Mouse (Mus musculus): Measurements from ENCODE around the gene Abl2.
"Not testable (repeated sequence)": the region's sequence is repeated elsewhere in the genome, so short reads cannot be mapped to it uniquely, and the experiment has no call there.

The Abl2 gene

DNA sequence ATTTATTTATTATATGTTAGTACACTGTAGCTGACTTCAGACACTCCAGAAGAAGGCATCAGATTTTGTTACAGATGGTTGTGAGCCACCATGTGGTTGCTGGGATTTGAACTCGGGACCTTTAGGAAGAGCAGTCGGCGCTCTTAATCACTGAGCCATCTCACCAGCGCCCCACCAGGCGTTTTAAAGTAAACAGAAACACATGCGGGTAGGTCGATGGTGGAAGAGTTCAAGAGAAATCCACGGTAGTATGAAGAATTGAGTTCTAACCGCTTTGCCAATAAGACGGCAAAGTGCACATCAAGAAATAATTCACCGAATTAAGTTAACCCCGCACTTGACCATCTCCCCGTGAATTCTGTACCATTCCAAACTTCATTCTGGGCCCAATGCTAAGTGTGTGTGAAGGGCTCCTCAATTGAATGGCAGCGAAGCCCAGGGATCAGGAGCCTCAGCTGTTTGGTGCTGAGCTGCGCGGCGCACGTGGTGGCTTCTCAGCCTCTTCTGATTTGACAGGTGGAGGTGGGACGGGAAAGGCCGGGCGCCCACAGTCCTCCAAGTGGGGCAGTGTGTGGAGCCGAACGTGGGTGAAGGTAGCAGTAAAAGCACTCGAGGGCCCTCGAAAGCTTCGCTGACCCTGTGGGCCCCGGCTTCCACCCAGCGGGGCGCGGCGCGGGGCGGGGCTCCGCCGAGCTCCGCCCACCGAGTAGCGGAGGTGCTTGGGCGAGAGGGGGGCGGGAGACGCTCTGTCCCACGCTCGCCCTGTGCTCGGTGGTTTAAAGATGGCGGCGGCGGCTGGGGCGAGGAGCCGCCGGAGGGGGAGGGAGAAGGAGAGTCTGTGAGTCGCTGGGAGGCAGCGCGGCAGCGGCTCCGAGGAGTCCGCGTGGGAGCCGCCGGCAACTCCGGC is at the start of gene Abl2:
Gene Abl2, plus strand, starts transcription at position 763 of the 907 bp plus-strand sequence.
- DNase-seq (ENCODE audit: low read depth, low spot score), result peak; percentile 74

DNA sequence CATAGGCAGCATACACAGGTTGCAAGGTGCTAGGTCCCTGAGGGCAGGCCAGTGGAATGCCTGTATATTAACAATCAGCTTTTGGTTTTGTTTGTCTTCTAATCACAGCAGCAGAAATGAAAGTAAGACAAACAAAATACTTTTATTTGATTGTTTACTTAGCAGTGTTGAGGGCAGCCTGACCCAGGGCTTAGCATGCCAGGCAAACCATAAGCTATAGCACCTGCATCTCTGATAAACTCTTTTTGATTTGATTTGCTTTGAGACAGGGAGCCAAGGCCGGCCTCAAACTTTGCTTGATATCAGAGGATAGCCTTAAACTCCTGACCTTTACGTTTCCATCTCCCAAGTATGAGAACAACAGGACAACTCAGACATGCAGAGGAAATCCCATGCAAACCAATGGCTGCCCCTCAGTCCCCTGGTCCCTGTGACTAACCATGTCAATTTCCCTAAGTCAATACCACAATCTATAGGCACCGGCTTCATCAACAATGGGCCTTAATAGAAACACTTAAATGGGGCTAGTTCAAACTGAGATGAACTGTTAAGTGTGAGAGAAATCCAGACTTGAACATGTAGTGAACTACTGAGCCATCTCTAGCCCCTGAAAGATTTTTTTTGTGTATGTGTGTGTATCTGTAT is 38.3 kb upstream of the Abl2 start:
- no peak for DNase-seq (ENCODE audit: low read depth, low spot score)

- no peak for DNase-seq (ENCODE audit: low read depth, low spot score)
Observed at GRCm38 (mm10) chr1:156521796-156522517, 36.6 kb upstream of the Abl2 start.

- not testable (repeated sequence) for DNase-seq (ENCODE audit: low read depth, low spot score)
Observed at GRCm38 (mm10) chr1:156523842-156524241, 34.7 kb upstream of the Abl2 start, which contains the start of gene Gm10031. TSS of gene Gm10031 (plus strand) at chr1:156524012.

DNA sequence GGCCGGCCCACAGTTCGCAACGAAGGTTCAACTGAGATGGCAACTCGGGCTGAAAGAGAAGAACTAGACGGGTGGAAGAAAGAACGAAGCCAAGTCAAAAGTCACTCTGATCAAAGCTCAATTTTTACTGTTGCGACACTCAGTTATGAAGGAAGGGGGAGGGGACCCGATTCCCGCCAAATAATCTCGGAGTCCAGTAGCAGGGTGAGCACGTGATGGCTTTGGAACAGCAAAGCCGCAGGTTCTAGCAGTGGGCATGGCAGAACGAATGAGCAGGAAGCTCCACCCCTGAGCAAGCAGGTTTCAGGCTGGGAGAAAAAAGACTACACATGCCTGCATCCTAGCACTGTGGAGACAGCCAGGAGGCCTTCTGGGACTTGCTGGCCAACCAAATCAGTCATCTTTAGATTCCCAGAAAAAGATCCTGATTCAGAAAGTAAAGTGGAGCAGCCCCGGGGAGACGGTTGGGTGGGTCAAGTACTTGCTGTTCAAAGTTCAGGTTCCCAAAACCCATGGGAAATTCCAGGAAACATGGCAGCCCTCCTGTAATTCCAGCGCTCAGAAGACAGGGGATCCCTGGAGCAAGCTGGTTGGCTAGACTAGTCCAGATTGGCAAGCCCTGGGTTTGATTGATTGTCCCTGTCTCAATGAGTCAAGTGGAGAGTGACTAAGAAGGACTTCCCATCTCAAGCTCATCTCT is 26.0 kb upstream of the Abl2 start:
- DNase-seq (ENCODE audit: low read depth, low spot score), result not testable (repeated sequence)

DNA sequence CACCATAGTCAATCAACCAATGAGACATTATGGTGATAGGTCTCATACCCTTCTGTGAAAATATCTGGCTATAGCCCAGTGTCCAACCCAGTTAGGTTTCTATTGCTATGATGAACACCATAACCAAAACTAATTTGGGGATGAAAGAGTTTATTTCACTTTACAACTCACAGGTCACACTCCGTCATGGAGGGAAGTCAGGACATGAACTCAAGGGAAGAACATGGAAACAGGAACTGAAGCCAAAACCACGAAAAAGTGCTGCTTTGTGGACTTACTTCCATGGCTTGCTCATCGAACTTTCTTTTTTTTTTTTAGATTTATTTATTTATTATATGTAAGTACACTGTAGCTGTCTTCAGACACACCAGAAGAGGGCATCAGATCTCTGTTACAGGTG is 25.1 kb upstream of the Abl2 start:
- DNase-seq (ENCODE audit: low read depth, low spot score), result no peak

GRCm38 (mm10) chr1:156533911-156534310 is 24.7 kb upstream of the Abl2 start:
- no peak for DNase-seq (ENCODE audit: low read depth, low spot score)

DNA sequence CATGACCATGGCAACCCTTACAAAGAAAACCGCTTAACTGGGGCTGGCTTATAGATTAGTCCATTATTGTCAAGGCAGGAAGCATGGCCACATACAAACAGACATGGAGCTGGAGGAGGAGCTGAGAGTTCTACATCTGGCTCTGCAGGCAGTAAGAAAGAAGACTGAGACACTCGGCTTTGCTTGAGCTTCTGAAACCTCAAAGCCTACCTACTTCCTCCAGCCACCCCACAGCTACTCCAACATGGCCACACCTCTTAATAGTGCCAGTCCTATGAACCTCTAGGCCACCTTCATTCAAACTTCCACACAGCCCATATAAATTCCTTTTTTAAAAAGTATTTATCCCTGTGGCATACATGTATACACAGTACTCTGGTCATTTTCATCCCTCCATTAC is 21.6 kb upstream of the Abl2 start:
- no peak for DNase-seq (ENCODE audit: low read depth, low spot score)

GRCm38 (mm10) chr1:156537701-156538100 is 20.9 kb upstream of the Abl2 start:
- no peak for DNase-seq (ENCODE audit: low read depth, low spot score)

DNA sequence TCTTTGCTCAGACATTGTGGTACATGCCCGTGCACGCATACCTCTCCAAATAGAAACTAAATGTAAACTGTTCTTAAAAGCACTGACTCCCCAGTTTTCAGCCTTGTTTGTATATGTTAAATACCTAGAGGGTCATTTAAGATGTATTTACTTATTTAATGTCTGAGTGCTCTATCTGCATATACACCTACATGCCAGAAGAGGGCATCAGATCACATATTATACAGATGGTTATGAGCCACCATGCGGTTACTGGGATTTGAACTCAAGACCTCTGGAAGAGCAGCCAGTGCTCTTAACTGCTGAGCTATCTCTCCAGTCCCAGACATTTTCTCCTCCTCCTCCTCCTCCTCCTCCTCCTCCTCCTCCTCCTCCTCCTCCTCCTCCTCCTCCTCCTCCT is 20.2 kb upstream of the Abl2 start:
- DNase-seq (ENCODE audit: low read depth, low spot score), result no peak

DNA sequence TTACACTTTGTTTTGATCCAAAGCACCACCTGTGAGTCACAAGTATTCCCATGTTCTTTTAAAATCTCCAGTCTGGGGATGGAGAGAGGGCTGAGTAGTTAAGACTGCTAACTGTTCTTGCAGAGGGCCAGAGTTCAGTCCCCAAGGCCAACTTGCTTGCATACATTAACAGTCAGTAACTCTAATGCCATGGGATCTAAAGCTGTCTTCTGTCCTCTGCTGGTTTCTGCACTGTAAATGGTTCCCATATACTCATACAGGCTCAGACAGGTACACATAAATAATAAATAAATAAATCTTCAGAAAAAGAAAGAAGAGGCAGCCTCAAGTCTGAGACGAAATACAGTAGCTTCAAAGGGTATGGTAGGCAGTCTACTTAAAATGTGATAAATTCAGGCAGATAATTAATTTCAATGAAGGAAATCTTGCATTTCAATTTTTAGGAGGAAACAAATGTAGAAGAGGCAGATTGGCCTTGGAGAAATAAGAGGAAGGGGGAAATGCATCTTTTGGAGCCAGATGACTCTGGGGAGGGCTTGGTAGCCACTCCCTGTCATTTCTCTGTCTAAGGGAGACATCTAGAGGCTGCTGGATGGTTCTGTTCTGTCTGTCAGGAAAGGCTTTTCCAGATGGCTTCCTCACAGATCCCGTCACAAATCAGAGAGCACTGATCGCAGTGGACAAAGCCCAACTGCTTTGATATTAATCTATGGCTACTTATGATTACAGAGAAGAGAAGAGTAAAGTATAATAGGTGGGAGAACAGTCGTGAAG is 18.6 kb upstream of the Abl2 start:
- peak; percentile 28 for DNase-seq (ENCODE audit: low read depth, low spot score)

DNA sequence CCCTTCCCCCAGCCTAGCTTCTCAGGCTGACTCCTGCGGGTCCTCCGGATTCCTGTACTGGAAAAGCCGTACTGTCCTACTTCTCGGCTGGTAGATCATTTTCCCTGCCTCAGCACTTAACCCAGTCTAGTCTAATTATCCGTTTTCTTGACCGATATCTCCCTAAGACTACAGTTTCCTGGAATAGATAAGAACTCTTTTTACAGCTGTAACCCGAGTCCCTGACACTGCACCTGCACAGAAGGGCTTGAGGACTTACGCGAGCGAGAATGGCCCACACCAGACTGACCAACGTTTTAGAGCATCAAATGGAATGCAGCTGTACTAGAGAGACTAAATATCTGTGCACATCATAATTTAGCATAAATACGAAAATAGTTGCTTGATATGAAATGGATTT is 14.6 kb upstream of the Abl2 start:
- DNase-seq (ENCODE audit: low read depth, low spot score), result no peak

DNA sequence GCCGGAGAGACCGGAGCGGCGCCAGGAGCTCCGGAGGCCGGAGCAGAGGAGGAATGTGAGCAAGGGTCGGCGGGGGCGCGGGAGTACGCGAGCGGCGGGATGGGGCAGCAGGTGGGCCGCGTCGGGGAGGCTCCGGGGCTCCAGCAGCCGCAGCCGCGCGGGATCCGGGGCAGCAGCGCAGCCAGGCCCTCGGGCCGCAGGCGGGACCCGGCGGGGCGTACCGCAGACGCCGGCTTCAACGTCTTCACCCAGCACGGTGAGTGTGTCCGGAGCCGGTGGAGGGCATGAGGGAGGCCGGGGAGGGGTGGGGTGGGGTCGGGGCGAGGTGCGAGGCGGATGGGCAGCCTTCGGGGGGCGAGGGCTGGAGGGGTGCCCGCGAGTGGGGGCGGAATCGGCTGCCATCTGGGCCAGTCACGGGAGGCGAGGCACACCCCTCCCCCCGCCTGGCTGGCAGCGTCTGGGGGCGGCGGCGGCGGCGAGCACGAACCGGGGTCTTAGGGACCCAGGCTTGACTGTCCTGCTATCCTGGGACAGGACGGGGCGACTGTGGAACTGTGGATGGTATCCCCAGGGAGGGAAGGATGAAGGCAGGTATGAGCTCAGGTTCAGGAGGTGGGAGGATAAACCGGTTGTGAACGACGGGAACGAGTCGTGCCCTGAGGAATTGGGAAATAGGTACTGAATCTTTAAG is 509 bp downstream of the Abl2 start:
- DNase-seq (ENCODE audit: low read depth, low spot score), result no peak

- DNase-seq (ENCODE audit: low read depth, low spot score), result no peak
Observed at GRCm38 (mm10) chr1:156559641-156560020, 1.0 kb downstream of the Abl2 start.

- DNase-seq (ENCODE audit: low read depth, low spot score), result no peak
Observed at GRCm38 (mm10) chr1:156560500-156560899, 1.9 kb downstream of the Abl2 start.

DNA sequence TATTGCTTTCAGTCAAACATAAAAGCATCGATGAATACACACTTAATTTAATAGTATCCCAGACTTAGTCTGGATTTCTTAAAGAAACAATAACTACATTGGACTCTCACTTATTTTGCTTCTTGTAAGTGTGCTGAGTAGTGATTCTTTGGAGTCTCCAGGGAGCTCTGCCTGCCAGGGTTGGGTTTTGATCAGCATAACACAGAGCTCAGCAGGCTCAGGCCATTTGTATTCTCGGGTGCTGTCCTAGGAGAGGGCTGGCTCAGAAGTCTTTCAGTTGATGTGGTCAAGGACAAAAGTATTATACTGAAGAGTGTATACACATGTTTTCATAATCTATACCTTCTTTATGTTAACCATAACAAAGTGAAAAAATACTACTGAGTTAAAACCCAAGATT is 6.7 kb downstream of the Abl2 start:
- no peak for DNase-seq (ENCODE audit: low read depth, low spot score)

DNA sequence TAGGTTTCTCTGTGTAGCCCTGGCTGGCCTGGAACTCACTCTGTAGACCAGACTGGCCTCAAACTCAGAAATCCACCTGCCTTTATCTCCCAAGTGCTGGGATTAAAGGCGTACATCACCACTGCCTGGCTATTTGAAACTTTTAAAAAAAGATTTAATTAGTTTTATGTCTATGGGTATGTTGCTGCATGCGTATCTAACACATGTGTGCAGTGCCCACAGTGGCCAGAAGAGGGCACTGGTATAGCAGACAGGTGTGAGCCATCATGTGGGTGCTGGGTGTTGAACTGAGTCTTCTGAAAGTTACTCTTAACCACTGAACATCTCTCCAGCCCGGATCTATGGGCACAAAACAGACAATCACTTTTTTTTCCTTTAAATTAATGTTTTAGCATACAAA is 7.5 kb downstream of the Abl2 start:
- no peak for DNase-seq (ENCODE audit: low read depth, low spot score)

DNA sequence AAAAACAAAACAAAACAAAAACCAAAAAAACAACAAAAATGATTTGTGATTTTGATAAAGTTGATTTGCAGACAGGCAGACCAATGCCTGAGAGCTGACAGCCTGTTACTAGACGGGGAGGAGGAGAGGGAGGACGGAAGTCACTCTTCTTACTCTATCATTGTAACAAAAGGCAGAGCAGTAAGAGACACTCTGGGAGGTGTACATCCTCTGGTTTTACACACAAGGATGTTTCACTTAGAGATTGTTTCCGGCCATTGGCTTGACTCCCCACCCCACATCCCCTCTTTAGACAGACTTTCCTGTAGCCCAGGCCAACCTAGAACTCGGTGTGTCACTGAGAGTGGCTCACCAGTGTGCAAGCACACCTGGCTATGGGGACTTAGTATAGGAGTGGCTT is 11.0 kb downstream of the Abl2 start:
- no peak for DNase-seq (ENCODE audit: low read depth, low spot score)

GRCm38 (mm10) chr1:156572952-156573351 is 14.4 kb downstream of the Abl2 start:
- DNase-seq (ENCODE audit: low read depth, low spot score), result no peak

DNA sequence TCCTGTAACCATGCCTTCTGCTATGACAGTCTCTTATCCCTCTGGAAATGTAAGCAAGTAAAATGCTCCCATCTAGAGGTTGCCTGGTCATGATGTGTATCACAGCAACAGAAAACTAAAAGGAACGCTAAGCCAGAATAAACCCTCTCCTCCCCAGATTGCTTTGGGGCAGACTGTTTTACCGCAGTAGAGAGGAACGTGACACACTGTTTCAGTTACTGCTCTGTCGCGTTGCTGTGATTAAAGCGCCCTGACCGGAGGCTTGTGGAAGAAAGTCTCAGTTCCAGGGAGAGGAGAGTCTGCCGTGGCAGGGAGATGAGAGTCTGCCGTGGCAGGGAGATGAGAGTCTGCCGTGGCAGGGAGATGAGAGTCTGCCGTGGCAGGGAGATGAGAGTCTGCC is 22.6 kb downstream of the Abl2 start:
- DNase-seq (ENCODE audit: low read depth, low spot score), result peak; percentile 26

All from telencephalon, adult 2 months (tissue).